Mouse (Mus musculus): ENCODE results near the gene Vmn2r100.

The Vmn2r100 gene

GRCm38 (mm10) chr17:19504432-19504831 lies at the start of gene Vmn2r100:
Gene Vmn2r100, plus strand, starts transcription at chr17:19504732.
- in situ Hi-C loops (cut with MboI): no loop called here

- in situ Hi-C loops (cut with MboI): no loop called here
These were observed 21.7 kb upstream of the Vmn2r100 start for GRCm38 (mm10) chr17:19482866-19483265.

GRCm38 (mm10) chr17:19576927-19577326 lies 72.4 kb downstream of the Vmn2r100 start, which contains the start of gene Vmn2r101:
Gene Vmn2r101, plus strand, starts transcription at chr17:19577227.
- in situ Hi-C loops (cut with MboI): no loop called here

All from mature B cell (primary cell).